Mouse (Mus musculus): ENCODE results near the gene Cts6.
"Not testable (repeated sequence)": the region's sequence is repeated elsewhere in the genome, so short reads cannot be mapped to it uniquely, and the experiment has no call there.

The Cts6 gene

DNA sequence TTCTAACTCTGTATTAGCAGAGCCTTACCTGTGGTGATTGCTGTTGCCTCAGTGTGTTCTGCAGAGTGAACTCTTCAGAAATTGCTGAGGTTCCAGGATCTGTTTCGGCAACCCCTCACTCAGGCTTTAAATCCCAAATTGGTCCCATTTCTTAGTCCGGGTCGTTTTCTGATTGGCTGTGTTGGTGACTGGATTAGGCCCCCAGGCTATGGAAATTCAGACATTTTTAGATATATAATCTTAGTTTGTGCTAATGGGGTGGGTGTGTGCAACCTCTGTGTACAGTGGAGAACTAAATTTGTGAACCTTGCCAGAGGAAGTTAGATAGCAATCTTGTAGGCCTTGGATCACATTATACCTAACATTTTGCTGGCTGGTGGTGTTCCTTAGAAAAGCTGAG is at the start of gene Cts6:
Cts6 (minus strand) TSS at position 101 of the 400 bp plus-strand sequence.
- in situ Hi-C loops (cut with MboI, MseI) = loop anchor here (5.0 kb wide), 1 partner anchor 84 kb away; the partner anchor contains the start of gene Gm49398

- in situ Hi-C loops (cut with MboI, MseI) = no loop called here
Observed at GRCm38 (mm10) chr13:61241076-61241947, 38.1 kb upstream of the Cts6 start.

DNA sequence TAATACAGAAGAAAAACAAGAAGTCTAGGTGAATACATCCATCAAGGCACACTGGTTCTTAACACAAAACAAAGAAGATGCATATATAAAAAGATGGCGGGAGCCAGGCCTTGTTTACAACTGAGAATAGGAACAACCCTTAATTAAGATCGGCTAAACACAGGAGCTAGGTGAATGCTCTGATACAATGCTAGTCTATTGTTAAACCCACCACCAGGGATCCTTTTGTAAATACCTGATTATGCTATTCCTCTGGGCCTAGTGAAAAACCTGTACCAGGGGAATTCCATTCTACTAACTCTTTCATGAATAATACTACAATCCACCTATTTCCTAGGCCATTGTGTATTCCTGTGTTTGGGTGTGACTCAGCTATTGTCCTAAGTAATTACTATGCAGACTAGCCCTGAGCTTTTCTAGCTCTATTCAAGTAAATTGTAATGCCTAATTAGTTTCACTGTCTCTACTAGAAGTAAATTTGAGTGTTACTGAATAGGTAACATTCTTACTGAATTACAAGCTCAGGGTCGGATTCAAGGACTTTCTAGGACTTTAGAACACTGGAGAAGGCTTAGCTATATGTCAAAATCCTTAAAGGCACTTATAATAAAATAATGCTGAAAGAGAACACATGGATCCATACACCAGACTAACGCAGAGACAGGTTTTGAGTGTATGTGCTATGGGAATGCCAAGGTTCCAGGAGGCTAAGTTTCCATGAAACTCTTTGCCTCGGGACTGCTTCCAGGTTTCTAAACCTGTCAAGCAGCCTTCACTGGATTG is 17.9 kb downstream of the Cts6 start:
- in situ Hi-C loops (cut with MboI, MseI) = not testable (repeated sequence)

DNA sequence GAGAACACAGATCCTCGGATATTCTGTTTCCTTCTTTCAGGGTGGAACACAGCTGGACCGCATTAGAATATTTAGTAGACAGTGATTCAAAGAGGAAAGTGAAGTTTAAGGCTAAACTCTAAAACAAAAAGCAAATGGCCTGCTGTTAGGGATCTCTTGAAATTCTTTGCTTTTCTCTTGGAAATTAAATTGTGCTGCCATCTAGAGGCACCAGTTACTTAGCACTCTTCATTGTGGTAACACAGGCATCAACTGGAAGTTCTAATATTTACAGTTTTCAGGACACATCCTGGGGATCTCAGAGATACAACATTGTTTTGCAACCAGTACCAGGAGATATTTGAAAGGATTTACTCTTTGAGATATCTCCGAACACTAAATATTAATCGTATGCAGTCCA is 38.6 kb downstream of the Cts6 start:
- in situ Hi-C loops (cut with MboI, MseI) = loop anchor here (10.0 kb wide), 2 partner anchors 370 to 400 kb away; no protein-coding TSS in a partner anchor

DNA sequence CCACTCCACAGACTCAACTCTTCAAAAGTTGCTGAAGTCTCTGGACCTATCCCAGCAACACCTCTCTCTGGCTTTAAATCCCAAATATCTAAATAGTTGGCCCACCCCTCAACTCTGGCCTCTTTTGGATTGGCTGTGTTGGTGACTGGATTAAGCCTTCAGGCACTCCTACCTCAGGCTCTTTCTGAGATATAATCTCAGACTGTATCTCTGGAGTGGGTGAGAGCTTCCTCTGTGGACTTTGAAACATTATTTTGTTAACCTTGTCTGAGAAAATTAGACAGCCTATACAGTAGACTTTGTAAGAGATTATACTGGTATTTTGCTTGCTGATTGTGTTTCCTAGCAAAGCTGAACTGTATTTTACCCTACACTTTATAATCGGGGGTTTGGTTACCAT is 39.1 kb downstream of the Cts6 start, which contains the start of gene Ctsr:
Ctsr (minus strand) TSS at position 101 of the 400 bp plus-strand sequence.
- in situ Hi-C loops (cut with MboI, MseI) = loop anchor here (10.0 kb wide), 2 partner anchors 371 to 399 kb away; no protein-coding TSS in a partner anchor

All from T-helper 1 cell (primary cell).